Mouse (Mus musculus): ENCODE results near the gene Tmem120b.

Tmem120b gene

DNA sequence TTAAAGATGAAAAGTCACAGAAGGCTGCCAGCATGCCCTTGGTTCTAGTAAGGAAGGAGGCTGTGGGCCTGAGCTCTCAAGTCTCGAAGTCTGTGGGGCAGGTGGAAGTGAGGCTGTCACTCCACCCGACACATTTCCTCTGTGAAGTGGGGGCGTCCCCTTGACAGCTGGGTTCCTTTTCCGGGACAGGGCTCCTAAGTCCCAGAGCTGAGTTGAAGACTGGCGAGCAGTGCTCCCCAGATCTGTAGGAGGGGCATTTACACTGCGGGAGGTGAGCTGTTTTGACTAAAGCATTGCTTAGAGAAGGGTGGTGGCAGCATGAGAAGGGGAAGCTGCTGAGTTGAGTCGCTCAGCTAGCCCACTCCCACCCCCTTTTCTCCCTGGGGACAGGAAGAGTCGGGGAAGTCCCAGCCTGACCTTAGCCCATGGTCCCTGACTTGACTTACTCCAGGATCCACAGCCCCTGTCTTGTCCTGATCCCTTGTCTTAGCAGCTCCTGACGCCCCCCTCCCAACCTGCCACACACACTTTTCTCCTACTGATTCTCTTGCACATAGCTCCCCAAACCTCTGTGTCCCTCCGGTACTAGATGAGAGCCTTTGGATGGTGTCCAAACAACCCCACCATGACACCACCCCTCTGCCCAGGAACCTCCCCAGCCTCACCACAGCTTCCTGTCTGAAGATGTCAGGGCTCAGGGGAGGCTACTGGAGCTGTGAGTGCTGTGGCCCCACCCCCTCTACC, 60.4 kb downstream of the Tmem120b start:
- DNase-seq (ENCODE audit: low read depth, low spot score), result peak; percentile 48

DNA sequence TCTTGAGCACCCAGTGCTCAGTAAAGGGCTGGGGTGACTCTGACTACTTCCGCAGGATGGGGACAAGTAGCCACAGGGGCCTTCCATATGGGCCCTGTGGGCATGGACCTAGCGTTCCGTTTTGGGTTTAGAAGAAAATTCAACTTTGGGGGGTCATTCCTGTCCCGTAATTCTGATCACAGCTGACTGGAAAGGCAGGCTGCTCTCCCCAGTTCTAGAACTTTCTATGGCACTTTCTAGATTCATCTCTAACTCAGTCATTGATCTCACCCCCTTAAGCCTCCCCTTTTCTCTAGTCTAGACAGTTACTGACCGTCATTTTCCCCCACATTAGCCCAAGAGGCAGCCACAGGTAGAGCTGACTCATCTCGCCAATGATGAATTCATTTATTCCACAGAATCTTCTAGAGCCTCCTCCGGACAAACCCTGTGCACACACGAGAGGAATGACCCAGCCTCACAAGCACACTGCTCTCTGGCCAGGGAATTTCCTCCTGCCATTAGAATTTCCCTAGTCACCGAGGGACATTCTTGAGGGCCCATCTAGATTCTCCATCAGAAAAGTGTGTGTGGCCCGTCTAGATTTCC, 61.0 kb downstream of the Tmem120b start:
- DNase-seq (ENCODE audit: low read depth, low spot score), result no peak

DNA sequence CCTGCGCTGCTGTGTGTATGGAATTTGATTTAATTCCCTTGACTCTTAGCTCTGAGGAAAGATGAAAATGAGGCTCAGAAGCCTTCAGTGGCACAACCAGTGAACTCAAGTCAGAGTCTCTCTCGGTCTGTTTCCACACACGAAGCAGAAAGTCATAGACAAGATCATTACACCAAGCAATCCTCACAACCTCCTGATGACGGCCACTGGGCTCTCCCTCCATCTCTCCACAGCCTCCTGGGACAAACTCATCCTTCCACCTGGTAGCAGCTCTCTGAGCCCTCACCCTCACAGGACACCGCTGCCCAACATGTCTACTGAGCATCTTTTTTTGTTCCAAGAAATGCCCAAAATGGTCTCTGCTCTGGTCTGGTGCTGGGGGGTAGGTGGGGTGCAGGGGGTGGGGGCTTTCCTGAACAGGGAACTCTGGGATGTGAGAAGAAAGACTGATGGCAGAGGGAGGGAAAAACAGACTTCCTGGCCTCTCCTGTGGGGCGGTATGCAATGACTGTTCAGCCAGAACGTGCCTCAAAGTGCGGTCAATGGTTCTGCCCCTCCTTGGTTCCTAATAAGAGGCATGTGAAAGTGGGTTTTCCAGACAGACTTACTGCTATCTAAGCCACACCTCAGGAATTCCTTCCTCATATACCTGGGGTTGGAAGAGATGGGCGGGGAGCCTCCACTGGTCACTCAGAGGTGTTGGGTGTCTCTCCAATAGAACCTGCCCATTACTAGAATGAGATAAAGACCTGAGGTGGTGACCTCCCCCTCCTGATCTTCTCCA, 62.0 kb downstream of the Tmem120b start:
- no peak for DNase-seq (ENCODE audit: low read depth, low spot score)

DNA sequence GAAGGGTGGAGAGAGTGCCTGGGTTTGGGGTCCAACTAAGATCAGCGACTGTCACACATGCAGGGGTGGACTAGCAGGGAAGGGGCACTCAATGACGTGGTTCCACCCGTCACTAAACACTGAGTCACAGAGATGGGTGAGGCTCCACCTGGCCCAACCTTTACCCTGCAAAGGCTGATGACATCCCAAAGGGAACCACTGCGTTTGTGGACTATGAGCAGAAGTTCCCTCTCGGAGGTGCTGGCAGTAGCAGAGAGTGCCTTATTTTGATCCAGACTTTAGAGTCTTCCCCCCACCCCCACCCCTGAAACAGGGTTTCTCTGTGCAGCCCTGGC, 62.6 kb downstream of the Tmem120b start:
- DNase-seq (ENCODE audit: low read depth, low spot score), result no peak

DNA sequence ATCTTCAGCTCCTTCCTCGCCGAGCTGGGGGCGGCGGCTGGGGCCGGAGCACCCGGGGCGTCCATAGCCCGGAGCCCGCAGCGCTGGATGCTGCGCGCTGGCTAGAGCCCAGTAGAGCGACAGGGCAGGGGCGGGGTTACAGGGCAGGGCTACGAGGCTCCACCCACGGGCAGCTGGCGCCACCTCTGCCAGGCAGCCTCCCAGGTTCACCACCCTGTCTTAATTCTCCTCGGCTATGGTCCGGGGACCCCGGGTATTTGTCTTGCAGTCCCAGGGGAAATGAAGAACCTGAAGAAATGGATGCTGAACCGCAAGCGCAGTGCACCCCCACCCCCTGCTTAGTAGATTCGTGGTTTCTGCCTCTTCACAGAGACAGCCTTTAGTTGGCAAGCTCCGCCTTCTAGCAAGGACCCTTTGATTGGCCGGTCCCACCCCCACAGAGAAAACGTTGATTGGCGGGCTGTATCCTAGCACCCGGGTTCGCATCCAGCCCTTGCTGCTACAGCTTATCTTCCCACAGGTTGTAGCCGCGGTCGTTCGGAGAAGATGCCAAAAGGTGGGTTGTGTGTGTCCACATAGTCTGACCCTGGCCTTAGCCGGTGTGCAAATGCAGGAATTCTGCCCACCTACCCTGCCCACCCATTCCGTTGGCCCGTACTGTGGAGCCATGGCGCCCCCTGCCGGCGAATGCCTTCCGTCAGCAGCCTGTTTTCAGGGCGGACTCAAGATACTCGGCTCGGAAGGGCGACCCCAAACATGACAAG, 64.3 kb downstream of the Tmem120b start, which contains the start of gene Rhof:
Gene Rhof, minus strand, starts transcription at position 385 of the 764 bp plus-strand sequence.
- peak; percentile 95 for DNase-seq (ENCODE audit: low read depth, low spot score)

DNA sequence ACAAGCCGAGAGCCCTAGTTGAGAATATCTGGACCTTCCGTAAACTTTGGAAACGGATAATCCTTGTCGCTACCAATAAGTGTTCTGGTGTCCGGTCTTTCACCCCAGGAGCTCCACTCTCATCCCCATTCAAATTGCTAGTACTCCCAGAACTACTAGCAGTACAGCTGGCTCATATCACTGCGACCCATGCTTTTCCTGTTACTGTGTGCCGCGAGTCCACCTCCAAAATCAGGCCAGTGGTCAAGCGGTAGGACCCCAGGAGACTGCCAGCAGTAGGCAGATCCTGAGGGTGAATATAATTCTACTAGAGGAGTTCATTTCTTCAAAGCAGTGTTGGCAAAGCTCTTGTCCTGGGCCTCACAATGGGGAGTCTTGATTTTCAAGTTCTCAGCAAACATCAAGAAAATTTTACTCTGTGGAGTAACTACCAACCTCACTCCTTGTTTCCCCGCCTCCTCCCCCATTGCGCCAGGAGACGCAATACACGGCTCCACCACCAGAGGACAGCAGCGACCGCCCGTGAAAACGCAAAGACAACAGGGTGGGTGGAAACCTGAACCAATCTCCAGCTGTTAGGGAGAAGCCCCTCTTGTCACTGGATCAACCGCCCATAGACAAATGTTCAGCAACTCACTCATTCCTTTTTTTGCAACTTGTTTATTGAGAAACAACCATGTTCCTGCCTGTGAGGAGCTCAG, 65.0 kb downstream of the Tmem120b start:
- DNase-seq (ENCODE audit: low read depth, low spot score), result peak; percentile 89

DNA sequence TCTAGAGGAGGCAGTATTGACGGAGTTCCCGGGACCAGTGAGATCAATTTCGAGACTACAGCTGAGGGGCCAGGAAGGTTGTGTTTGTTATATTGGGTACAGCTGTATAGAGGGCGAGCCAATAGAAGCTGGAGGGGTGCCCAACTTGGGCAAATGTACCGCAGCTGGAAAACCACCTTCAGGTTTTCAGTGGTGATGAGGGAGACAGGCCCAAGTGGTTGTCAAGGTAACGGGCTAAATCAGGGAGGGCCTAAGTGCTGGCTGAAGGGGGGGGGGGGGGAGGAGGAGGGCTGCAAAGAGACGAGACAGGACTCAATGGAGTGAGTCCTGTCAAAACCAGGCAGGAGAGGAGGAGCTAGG, 65.5 kb downstream of the Tmem120b start:
- peak; percentile 80 for DNase-seq (ENCODE audit: low read depth, low spot score)

DNA sequence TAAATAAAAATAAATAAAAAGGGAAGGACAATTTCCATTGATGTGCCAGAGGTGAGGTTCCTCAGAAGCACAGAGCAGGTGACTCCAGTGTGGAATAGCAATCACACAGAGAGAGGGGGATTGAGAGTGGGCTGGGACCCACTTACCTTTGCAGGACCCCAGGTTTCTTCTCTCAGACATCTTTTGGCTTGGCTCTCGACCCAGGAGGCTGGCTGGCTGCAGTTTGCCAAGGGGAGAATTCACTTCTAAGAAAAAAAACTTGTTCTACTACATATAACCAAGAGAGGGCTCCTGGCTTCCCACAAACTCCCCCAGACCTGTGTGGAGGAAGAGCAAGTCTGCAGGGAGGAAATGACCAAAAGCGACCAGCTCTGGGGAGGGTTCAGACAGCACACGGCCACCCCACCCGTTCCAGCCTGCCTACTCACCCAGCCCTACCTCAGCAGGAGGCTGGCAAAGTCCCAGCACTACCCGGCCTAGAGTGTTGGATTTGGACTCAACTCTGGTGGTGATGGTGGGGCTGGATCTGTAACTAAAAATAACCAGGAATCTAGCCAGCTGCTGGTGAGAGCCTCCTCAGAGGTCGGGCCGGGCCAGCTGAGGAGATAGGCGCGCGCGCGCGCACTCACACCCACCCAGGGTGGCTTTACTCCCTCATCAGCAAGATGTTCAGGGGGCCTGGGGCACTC, 66.1 kb downstream of the Tmem120b start:
- peak; percentile 85 for DNase-seq (ENCODE audit: low read depth, low spot score)

DNA sequence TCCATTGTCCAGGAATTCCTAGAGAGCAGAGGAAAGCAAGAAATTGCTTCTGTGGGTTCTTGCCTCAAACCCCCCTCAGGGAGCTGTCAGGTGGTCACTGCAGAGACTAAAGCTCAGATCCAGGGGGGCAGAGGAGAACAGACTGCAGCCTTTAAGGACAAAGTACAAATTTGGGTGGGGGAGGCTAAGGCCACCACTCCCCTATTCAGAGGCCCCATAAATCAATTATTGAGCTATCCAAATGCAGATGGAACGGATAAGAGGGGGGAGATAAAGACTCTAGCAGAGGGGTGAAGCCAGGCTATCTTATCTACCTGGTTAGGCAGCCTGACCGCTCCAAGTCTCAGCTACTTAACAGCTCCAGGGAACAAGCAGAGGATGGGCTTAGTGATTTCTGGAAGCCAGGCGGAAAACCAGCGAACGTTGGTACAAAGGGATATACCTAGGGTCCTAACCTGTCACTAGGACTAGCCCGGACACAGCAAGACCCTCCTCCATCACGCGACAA, 66.7 kb downstream of the Tmem120b start:
- no peak for DNase-seq (ENCODE audit: low read depth, low spot score)

DNA sequence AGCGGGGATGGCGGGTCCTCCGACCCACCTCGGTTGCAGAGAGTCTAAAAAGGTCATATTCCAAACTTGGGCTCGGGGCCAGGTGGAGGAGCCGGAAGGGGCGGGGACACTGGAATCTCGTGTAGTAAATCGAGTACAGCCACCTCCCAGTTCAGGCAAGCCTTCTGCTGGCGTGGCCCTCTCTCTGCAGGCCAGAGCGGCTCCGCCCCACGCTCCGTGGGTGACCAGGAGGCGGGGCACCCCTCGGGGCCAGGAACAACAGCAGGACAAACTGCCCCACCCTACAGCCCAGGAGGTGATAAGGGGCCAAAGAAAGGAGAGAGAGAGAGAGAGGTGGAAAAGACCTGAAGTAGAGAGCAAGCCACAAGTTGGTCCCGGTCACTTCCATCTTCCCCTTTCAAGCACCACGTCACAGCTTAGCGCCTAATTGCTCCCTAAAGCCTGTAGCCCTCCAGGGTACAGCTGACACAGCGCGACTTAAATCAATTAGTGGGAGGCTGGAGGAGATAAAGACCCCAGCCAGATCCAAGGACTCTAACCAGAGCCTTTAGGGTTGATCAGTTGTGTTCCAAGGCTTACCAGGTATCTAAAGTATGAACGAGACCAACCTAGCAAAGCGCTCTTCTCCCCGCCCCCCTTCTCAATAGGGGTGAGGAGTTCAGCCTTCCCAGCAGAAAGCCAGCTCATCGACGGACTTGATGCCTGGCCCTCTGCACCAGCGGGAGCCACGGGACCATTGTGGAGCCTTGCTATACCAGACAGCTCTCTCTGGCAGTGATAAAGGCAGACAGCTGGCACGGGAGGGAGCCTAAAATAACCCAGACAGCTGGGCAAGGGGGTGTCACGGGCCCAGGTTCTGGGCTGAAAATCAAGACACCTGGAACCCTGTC, 67.5 kb downstream of the Tmem120b start:
- peak; percentile 84 for DNase-seq (ENCODE audit: low read depth, low spot score)

DNA sequence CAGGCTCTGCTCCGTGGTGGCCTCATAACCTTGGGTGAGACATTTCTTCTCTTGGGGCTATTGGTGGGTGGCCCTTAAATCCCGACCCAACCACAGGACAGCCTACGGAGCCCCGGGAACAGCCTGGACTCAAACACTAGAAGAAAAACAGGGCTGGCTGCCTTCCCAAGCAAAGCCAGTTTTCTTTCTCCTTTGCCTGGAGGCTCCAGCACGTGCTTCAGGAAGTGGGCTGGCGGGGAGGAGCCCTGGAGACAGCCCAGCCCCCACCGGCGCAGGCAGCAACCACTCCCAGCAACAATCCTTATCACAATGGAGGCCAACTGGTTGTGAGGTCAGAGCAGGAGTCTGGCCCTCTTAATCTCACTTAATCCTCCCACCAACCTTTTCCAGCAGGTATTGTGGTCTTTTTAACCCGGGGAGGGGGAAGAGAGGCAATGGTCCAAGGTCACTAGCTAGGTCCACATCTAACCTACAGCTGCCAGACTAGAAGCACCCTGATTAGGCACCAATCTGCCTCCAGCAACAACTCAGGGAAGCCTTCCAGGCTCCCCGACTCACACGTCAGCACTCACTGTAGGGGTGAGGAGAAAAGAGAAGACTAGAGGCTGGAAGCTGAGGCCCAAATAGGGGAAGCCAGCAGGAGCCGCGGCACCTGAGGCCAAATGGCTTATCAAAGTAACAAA, 68.3 kb downstream of the Tmem120b start:
- DNase-seq (ENCODE audit: low read depth, low spot score), result peak; percentile 90

DNA sequence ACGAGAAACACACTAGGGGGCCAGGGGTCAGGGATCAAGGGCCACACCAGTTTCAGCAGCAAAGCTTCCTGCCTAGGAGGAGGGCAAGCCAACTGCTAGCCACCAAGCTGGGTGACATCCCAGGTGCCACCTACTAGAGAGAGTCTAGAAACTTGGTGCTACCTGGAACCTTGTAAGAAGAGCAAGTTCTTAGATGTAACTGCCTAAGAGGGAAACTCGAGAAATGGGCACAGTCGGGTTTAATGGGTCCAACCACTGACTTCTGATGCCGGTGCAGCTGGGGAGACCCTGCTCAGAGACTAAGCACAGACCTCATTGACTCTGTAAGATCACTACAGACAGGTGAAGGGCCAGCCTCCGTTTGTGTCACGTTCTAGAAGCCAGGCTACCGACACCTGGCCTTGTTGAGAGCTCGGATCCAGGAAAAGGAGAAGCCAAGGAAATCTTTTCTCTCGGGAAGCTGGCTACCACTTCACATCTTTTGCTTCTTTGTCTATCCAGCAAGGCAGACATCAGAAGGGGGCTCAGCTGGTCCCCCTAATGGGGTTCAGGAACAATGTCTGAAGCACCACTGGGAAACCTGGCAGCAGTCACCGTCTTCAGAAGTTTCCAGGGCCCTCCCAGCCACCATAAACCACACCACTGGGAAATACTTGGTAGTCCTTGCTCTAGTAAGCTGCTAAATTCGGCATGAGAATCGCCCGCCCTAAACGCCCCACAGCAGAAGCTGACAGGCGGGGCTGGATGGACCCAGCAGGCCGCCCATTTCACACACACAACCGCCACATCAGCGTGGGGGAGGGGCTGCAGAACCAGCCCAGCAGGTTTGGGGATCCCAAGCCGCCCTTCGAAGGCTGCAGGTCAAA, 69.1 kb downstream of the Tmem120b start:
- DNase-seq (ENCODE audit: low read depth, low spot score), result peak; percentile 82

DNA sequence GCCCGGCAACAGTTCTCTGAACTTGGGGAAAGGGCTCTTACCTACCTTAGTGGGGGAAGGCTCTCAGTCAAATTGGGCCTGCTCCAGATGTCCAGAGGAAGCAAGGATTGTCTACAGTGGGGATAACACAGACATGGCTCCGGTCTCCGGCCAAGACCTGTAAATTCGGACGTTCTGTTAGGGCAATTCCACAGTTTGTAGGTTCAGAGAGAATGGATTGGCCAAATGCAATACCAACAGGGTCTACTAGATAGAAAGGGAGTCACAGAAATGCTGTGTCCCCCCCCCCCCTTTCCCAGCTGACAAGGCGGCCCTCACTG, 69.7 kb downstream of the Tmem120b start:
- DNase-seq (ENCODE audit: low read depth, low spot score), result no peak

DNA sequence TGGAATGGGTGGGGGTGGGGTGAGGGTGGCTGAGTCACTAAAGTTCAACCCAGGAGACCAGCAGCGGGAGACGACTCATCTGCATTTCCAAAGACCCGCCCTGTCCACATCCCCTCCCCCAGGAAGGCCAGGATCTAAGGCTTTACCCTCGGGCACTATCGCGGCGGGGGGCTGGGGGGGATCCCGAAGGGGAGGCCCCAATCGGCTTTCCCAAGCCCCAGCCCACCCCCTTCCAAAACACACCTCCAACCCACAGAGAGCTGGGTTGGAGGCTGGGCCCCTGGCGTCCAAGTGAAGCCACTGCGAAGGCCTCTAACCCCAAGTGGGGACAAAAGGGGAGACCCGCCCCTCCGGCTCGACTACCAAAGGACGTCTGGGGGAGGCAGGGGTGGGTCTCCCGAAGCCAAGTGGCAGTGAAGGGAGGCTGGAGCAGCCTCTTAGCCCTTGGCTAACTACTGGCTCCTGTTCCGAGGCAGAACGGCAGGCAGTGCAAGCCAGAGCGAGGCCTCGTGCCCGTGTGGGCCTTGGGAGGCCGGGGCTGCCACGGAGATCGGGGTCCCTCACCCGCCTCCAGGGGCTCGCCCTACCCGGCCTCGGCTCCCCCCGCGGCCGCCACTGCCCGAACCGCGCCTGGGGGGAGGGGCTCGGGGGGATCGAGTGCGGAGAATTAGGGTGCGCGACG, 70.2 kb downstream of the Tmem120b start:
- DNase-seq (ENCODE audit: low read depth, low spot score), result peak; percentile 75

DNA sequence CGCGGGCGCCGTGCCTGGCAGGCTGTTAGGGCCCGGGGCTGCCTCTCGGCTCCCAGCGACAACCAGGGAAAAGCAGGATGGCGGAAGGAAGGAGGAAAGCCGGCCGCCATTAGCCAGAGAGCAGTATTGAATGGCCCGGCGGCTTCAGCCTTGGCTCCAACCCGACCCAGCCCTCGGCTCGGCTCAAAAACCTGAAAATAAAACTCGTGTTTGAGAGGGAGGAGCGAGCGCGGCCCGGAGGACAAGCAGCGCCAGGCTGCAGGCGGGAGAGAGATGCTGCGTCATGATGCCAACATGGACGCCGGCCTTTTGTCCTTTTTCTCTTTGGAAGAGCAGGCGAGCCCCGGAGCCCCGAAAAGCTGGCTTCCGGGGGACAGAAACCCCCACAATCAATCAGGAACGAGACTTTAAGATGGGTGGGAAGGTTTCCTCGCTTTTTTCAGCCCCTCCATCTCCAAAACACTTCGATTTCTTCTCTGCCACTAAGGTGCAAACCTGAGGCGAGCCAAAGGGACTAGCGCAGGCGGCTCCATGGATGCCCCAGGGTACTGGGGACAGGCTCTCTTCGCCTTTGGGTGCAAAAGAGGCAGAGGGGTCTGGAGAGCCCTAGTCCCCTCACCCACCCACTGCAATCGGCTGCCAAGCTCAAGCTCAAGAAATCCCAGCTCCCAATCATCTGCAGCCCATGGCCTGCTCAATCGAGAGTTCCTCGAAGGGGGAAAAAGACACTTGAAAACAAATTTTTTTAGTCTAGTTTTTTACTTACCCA, 70.9 kb downstream of the Tmem120b start:
- peak; percentile 97 for DNase-seq (ENCODE audit: low read depth, low spot score)

DNA sequence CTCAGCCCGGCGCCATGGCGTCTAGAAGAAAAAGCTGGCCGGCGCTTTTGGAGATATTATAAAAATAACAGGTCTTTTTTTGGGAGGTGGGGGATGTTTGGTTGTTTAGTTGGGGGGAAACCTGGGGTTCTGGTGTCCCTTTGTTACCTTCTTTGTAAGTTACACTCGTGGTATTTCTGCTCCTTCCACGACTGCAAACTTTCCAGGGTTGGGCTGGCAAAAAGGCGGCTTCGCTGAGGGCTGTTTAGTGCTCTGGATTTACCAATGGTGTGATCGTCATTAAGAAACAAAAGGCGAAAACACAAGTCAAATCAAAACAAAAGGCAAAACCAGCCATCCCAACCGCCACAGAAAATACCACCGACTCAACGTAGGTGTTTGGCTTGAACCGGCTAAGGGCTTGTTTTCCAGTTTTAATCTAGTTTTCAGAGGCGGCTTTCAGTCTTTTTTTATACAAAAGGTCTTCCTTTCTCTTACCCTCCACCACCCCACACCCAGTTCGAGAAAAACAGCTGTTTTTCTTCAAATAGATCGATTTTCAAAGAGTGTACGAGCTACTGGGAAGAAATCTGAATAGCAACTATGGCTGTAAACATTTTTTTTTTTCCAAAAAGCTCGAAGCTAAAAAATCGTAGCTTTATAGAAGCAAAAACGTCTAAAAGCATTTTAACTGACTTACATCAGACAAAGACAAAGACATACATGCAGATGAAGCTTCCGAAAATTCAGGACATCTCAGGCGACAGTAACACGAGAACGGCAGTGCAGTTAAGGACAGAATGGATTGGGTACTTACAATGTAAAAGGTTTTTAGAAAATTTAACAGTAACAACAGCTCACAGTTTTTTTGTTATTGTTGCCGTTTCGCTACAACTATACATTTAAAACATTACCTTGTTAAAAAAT, 71.8 kb downstream of the Tmem120b start:
- peak; percentile 59 for DNase-seq (ENCODE audit: low read depth, low spot score)

Measured in brain, adult 2 months (tissue).